Mouse (Mus musculus) lung, postnatal 36 days (tissue): Measurements from ENCODE around the gene Ccdc92b.

ENCODE experiments used
- DNase-seq: peaks from one replicate; pipeline ENCODE4 v3.0.0; 2022; ENCODE audit warnings: mixed read lengths

The Ccdc92b gene

DNA sequence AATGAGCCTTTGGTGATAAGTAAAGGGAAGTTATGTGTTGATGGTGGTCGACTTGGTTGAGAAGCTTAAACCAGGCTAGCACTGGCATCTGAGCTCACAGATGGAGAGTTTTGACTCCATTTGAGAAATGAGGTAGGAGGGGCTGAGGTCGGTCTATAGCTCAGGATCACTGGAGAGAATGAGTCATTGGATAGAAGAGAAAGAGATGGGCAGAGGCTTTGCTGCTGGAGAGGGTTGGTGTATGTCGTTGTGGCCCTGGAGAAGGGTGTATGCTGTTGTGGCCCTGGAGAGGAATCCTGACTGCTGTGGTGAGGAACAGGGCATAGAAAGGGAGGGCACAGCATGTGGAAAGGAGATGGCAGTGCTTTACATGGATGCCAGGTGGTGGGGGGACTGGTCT is 36.5 kb downstream of the Ccdc92b start:
- DNase-seq, result no peak

- DNase-seq, result no peak
Observed at GRCm38 (mm10) chr11:74660336-74660735, 40.9 kb downstream of the Ccdc92b start.

DNA sequence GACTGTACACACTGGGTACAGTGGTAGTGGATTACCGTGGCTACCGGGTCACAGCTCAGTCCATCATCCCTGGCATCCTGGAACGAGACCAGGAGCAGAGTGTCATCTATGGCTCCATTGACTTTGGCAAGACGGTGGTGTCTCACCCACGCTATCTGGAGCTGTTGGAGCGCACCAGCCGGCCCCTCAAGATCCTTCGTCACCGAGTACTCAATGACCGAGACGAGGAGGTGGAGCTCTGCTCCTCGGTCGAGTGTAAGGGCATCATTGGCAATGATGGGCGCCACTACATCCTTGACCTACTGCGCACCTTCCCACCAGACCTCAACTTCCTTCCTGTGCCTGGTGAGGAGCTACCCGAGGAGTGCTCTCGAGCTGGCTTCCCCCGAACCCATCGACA is 42.2 kb downstream of the Ccdc92b start:
- DNase-seq, result no peak

GRCm38 (mm10) chr11:74662221-74662620 is 42.8 kb downstream of the Ccdc92b start:
- no peak for DNase-seq

DNA sequence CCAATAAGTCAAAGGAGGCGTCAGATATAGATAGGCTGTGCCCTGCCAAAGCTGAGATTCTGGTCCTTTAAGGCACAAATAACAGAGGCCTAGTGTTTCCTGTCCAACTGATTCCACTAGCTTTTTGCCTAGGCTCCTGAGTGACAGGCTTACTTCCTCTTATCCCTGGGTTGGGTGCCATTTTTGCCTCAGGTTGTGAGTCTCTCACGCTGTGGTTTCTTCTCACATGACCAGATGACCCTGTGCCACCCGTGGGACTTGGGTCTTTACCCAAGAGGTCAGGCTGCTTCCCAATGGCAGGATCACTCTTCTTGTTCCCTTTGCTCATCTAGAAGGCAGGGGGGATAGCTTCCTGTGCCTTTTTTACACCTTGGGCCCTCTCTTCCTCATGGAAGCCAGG is 44.9 kb downstream of the Ccdc92b start:
- no peak for DNase-seq

- DNase-seq, result no peak
Observed at GRCm38 (mm10) chr11:74664906-74665305, 45.5 kb downstream of the Ccdc92b start.

GRCm38 (mm10) chr11:74665631-74666283 is 46.4 kb downstream of the Ccdc92b start:
- DNase-seq, result no peak

DNA sequence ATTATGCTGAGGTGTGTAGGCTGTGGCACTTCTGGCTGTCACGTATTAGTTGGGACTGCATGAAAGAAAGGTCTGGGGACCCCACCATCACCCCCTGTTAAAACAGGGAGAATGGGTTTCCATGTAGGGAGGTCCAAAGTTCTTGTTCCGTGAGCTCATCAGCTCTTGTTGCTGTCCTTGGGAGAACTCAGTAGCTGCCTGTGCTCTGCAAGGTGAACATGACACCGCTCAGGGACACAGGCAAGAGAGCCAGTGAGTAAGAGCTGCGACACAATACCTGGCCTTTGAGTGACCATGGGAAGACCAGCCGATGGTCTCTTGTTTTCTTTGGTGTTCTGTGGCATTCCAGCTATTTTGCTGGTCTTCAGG is 46.9 kb downstream of the Ccdc92b start:
- DNase-seq, result no peak

GRCm38 (mm10) chr11:74666776-74667581 is 47.6 kb downstream of the Ccdc92b start:
- DNase-seq, result no peak

GRCm38 (mm10) chr11:74667582-74668010 is 48.2 kb downstream of the Ccdc92b start:
- no peak for DNase-seq

DNA sequence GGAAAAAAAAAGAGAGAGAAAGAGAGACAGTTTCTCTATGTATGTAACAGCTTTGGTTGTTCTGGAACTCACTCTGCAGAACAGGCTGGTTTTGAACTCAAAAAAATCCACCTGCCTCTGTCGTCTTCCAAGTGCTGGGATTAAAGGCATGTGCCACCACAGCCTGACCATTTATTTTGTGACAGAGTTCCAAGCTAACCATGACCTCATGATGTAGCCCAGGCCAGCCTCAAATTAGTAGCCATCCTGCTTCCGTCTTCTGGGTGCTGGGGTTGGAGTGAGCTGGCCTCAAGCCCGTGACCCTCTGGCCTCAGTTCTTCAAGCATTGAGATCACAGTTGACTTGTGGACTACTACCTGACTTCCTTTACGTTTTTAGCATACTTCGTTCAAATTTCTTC is 49.1 kb downstream of the Ccdc92b start:
- DNase-seq, result no peak

DNA sequence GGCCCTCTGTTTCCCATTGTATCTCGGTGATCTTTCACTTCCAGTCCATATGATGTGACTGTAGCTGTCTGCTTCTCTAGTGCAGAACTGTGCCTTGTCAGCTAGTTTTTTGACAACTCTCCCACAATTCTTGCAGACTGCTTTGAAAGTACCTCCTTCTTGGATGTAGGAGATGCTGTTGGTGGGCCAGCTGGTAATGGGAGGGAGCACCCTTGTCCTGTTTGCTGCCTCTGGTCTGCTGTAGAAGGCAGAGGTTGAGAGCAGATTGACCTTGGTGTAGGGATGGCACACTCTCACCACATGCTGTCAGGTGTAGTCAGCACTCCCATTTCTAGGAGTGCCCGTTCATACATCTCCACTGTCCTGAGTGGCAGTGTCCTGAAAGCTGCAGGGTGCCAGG is 49.6 kb downstream of the Ccdc92b start:
- no peak for DNase-seq

- DNase-seq, result no peak
Observed at GRCm38 (mm10) chr11:74670151-74670550, 50.7 kb downstream of the Ccdc92b start.

DNA sequence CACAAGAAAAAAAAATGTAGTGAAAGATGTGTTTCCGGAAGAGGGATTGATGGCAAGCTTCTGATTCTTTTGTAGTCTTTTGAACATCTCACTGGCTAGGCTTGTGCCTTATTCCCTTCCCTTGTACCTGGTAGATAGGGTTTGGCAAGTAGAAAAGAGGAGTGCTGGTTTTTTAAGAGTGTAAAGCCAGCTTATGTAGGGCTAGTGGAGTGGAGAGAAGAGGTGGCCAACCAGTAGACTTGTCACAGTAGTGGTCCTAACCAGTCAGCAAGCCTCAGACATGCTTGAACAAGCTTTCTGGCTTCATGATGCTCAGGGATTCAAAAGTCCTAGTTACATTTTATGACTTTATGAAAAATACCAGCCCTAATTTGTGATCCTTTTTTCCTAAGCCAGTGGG is 51.6 kb downstream of the Ccdc92b start:
- DNase-seq, result no peak

DNA sequence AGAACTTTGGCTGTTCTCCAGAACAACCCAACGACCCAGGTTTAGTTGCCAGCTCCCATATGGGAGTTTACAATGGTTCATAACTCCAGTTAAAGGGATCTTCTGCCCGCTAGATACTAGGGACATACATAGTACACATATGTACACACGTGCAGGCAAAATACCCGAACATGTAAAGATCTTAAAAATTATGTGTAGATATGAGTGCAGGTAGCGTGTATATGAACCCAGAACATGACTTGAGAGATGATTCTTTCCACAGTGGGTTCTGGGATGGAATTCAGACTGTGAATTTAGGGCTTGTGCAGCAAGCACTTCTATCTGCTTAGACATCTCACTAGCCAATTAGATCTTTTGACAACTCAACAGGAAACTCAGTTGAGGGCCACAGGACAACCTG is 52.4 kb downstream of the Ccdc92b start:
- no peak for DNase-seq

- no peak for DNase-seq
Observed at GRCm38 (mm10) chr11:74672901-74673513, 53.6 kb downstream of the Ccdc92b start.

- no peak for DNase-seq
Observed at GRCm38 (mm10) chr11:74673561-74673960, 54.2 kb downstream of the Ccdc92b start.

DNA sequence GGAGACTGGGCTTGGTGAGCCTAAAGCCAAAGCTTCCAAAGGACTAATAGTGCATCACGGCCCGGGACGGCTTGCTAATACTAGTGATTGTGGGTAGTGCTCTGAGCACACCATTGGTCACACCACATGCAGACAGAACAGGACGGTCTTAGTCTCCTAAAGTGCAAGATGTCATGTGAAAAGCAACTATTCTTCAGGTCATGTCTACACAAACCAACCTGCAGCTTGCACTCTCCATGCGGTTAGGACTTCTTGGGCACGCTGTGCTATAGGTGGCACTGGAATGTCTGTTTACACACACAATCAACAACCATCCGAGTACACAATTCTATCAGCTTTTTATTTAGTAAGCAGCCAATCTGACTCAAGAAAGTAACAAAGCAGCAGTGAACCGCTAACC is 55.3 kb downstream of the Ccdc92b start:
- no peak for DNase-seq

DNA sequence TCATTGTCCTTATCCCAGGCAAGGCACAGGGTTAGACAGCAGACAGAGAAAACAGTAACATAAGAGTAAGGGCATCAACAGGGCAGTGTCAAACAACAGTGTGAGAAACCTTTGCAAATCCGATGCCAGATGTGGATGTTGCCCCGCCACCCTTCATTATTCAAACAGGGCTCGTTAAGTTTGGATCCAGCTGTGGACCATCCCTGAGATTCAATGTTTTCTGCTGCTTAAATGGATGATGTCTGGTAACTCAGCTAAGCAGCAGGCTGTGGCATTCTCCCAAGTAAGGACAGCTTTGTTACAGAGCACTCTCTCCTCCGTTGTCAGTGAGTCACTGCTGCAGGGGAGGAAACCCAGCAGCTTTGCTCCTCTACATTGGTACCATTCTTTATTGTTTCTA is 55.8 kb downstream of the Ccdc92b start:
- DNase-seq, result no peak
